Mouse (Mus musculus) MEL (cell line): Measurements from ENCODE around the gene Srgap2.

Experiments
- CTCF ChIP-seq, 3 experiments: IDR thresholded peaks in 2 of 3; conservative IDR thresholded peaks in 1 of 3; 2 replicates each; pipeline ENCODE4 v1.5.1; 2011 to 2012; ENCODE audit warnings: low read length in 3 of 3, low read depth in 2 of 3, mild to moderate bottlenecking in 2 of 3, improper control_type of control experiment in 1 of 3, inconsistent platforms in 1 of 3, mixed read lengths in 1 of 3, moderate library complexity in 1 of 3; ENCODE audit not compliant: control insufficient read depth in 1 of 3, insufficient read depth in 1 of 3, poor library complexity in 1 of 3, severe bottlenecking in 1 of 3
- E2F4 ChIP-seq: IDR thresholded peaks from 2 replicates; pipeline ENCODE4 v1.6.1; 2011; ENCODE audit warnings: low read depth, low read length, improper control_type of control experiment, borderline replicate concordance
- ETS1 ChIP-seq: IDR thresholded peaks from 2 replicates; pipeline ENCODE4 v1.6.1; 2012; ENCODE audit warnings: low read depth, mild to moderate bottlenecking, inconsistent platforms, low read length, improper control_type of control experiment, moderate library complexity
- JUND ChIP-seq: IDR thresholded peaks from 2 replicates; pipeline ENCODE4 v1.6.1; 2011; ENCODE audit warnings: low read depth, mild to moderate bottlenecking, improper control_type of control experiment, low read length
- MAFK ChIP-seq: IDR thresholded peaks from 2 replicates; pipeline ENCODE4 v1.6.1; 2011; ENCODE audit warnings: low read depth, mild to moderate bottlenecking, low read length, improper control_type of control experiment, borderline replicate concordance
- MAZ ChIP-seq: IDR thresholded peaks from 2 replicates; pipeline ENCODE4 v1.6.1; 2012; ENCODE audit warnings: low read depth, mild to moderate bottlenecking, inconsistent platforms, low read length, improper control_type of control experiment
- NRF1 ChIP-seq: IDR thresholded peaks from 2 replicates; pipeline ENCODE4 v1.6.1; 2014; ENCODE audit warnings: low read depth, mild to moderate bottlenecking, inconsistent platforms, low read length, improper control_type of control experiment, moderate library complexity; ENCODE audit not compliant: poor library complexity, insufficient read depth, severe bottlenecking
- POLR2A ChIP-seq, 2 experiments: IDR thresholded peaks; 2 replicates each; pipeline ENCODE4 v1.6.1; 2011 to 2012; ENCODE audit warnings: low read length in 2 of 2, mild to moderate bottlenecking in 2 of 2, control low read depth in 1 of 2, improper control_type of control experiment in 1 of 2, low read depth in 1 of 2, moderate library complexity in 1 of 2; ENCODE audit not compliant: control insufficient read depth in 1 of 2, insufficient read depth in 1 of 2, poor library complexity in 1 of 2
- POLR2AphosphoS2 ChIP-seq: IDR thresholded peaks from 2 replicates; pipeline ENCODE4 v1.6.1; 2011; ENCODE audit warnings: low read length, improper control_type of control experiment
- UBTF ChIP-seq: IDR thresholded peaks from 2 replicates; pipeline ENCODE4 v1.6.1; 2012; ENCODE audit warnings: low read depth, mild to moderate bottlenecking, inconsistent platforms, low read length, improper control_type of control experiment, moderate library complexity, borderline replicate concordance; ENCODE audit not compliant: insufficient read depth
- ZNF384 ChIP-seq: IDR thresholded peaks from 2 replicates; pipeline ENCODE4 v1.6.1; 2012; ENCODE audit warnings: low read depth, mild to moderate bottlenecking, inconsistent platforms, low read length, improper control_type of control experiment

GRCm38 (mm10) chr1:131349993-131350510, 177.1 kb downstream of the Srgap2 start:
- TF ChIP-seq E2F4 (no peak), UBTF (no peak), POLR2A (IDR thresholded peaks at IDR 0.05; ENCODE audit: control insufficient read depth in 1 of 2, insufficient read depth in 1 of 2, low read depth in 1 of 2, low read length in 2 of 2, poor library complexity in 1 of 2) (no peak), CTCF (IDR thresholded peaks at IDR 0.05 in 2 of 3, conservative IDR thresholded peaks at IDR 0.05 in 1 of 3; ENCODE audit: control insufficient read depth in 1 of 3, insufficient read depth in 1 of 3, low read depth in 2 of 3, low read length in 3 of 3, poor library complexity in 1 of 3, severe bottlenecking in 1 of 3) (no peak), MAZ (no peak), ZNF384 (no peak), NRF1 (no peak), ETS1 (no peak), JUND (no peak), MAFK (no peak), POLR2AphosphoS2 (no peak)
